Mouse (Mus musculus) adrenal gland, postnatal 4 days (tissue): ENCODE measurements around the gene Zfp459. TPM values are rescaled to one million over a fixed set of nuclear protein-coding genes. Genes with fewer than 3 reads are reported as not detected.
"Not testable (repeated sequence)": the region's sequence is repeated elsewhere in the genome, so short reads cannot be mapped to it uniquely, and the experiment has no call there.

Experiments
- DNase-seq, 2 experiments: peaks; one replicate each; pipeline ENCODE4 v3.0.0; 2021 to 2022; ENCODE audit warnings: low spot score in 2 of 2, mixed read lengths in 2 of 2
- long read RNA-seq, 2 experiments: library from polyadenylated mRNA; stranded (forward); transcript quantifications; one replicate each; pipeline ENCODE4 v2.0.0; 2021
- total RNA-seq, 2 experiments: library from RNA; stranded (reverse); gene quantifications; 2 replicates each; pipeline ENCODE4 v1.2.3; 2021

Gene Zfp459
- total RNA-seq: 1 to 10 TPM in 1 of 2 experiments, under 1 TPM in 1; 0.85 to 1.5 TPM
- long read RNA-seq, experiment 1, partial matches to known transcripts: 0 of 1 reads
- long read RNA-seq, experiment 1, other reads (novel, unspliced or antisense): 0 of 1 reads
- long read RNA-seq, experiment 2: 0 reads

GRCm38 (mm10) chr13:67421207-67421857 lies at the start of gene Zfp459:
Gene Zfp459 (minus strand): TSS chr13:67421418.
- no peak for DNase-seq

- no peak for DNase-seq
These were observed 48.1 kb upstream of the Zfp459 start for GRCm38 (mm10) chr13:67469274-67469673.

- DNase-seq: not testable (repeated sequence)
These were observed 42.4 kb upstream of the Zfp459 start for GRCm38 (mm10) chr13:67463506-67464185.

GRCm38 (mm10) chr13:67452021-67452309 lies 30.7 kb upstream of the Zfp459 start:
- no peak for DNase-seq

- DNase-seq: peak; percentile 23 to 60
These were observed 30.2 kb upstream of the Zfp459 start, which contains the start of gene Zfp874a for GRCm38 (mm10) chr13:67451172-67452020. Gene Zfp874a (minus strand): TSS chr13:67451624.

- DNase-seq: not testable (repeated sequence)
These were observed 15.9 kb upstream of the Zfp459 start for GRCm38 (mm10) chr13:67437095-67437494.

- no peak for DNase-seq
These were observed 6.9 kb upstream of the Zfp459 start for GRCm38 (mm10) chr13:67428116-67428515.

- DNase-seq: not testable (repeated sequence)
These were observed 4.5 kb upstream of the Zfp459 start for GRCm38 (mm10) chr13:67425699-67426098.

- not testable (repeated sequence) for DNase-seq
These were observed 1.3 kb upstream of the Zfp459 start for GRCm38 (mm10) chr13:67422532-67422931.

- DNase-seq: no peak
These were observed 536 bp downstream of the Zfp459 start for GRCm38 (mm10) chr13:67420558-67421206.

GRCm38 (mm10) chr13:67416811-67417210 lies 4.4 kb downstream of the Zfp459 start:
- no peak for DNase-seq

GRCm38 (mm10) chr13:67415759-67416158 lies 5.5 kb downstream of the Zfp459 start:
- DNase-seq: no peak

- DNase-seq: not testable (repeated sequence)
These were observed 7.6 kb downstream of the Zfp459 start for GRCm38 (mm10) chr13:67413634-67414033.

GRCm38 (mm10) chr13:67399183-67399903 lies 21.9 kb downstream of the Zfp459 start, which contains the start of gene Zfp429:
Gene Zfp429 (minus strand): TSS chr13:67399819.
- DNase-seq: peak in 1 of 2 experiments; percentile 41

GRCm38 (mm10) chr13:67376255-67376654 lies 45.0 kb downstream of the Zfp459 start:
- DNase-seq: not testable (repeated sequence)

GRCm38 (mm10) chr13:67375050-67375911 lies 45.9 kb downstream of the Zfp459 start, which contains the start of the genes Gm28041 and Zfp456:
Gene Gm28041 (minus strand): TSS chr13:67375733.
Gene Zfp456 (minus strand): TSS chr13:67375810.
- peak in 1 of 2 experiments; percentile 22 for DNase-seq

GRCm38 (mm10) chr13:67360131-67360744 lies 61.0 kb downstream of the Zfp459 start, which contains the start of the genes Gm28044 and Zfp953:
Gene Gm28044 (minus strand): TSS chr13:67360536.
Gene Zfp953 (minus strand): TSS chr13:67360605.
- DNase-seq: peak; percentile 54 to 74
